Mouse (Mus musculus): ENCODE measurements around the gene Mgat4c.

DNA sequence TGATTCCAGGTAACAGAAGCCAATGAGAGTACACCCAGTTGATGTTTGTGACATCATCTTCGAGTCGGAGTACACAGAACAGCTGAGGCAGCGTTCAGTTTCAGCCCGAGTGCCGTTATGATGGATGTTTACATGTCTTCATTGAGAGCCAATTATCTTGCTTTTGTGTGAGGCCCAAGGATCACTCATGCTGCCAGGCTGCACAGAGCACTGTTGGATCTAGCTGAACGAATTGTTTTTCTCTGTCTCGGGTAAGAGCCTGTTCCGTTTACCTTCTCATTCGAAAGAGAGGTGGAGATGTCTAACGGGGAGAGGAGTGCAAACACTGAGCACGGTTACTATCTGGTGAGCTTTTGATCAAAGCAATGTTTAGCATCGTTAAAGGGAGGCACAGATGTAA, 477.5 kb downstream of the Mgat4c start:
- TF ChIP-seq CTCF (conservative IDR thresholded peaks at IDR 0.05; ENCODE audit: low read length) (no peak), NANOG (IDR thresholded peaks at IDR 0.05; ENCODE audit: borderline replicate concordance, low read length) (no peak)
